Mouse (Mus musculus): ENCODE measurements around the gene D10Jhu81e.

DNA sequence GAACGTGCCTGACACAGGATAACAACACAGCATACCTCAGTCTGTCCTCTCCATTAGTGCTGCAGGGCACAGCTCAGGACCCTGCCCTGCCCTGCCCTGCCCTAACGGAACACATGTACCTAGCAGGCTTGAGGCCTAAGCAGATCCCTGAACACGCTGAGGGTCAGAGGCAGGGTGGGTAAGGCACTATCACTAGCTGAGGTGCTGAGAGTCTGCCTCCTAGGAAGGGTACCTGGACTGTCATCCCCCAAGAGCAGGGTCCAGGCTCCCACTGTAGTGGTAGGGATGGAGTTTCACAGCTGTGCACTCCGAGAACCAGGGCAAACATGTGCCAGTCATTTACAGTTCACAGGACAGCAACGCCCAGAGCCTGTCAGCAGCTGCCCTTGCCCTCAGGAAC, 4.9 kb upstream of the D10Jhu81e start:
- TF ChIP-seq CTCF (IDR thresholded peaks at IDR 0.05; ENCODE audit: control insufficient read depth, insufficient read depth, insufficient replicate concordance, low read depth, low read length) (no peak), POLR2A (IDR thresholded peaks at IDR 0.05; ENCODE audit: control insufficient read depth, low read depth, low read length) (no peak)
